Mouse (Mus musculus) ES-E14 (cell line): ENCODE measurements at regions not wholly inside any gene's neighbourhood (a gene's known extent, or its start where the extent isn't known, plus 50 kb on each side); places are given as distances from the start of the nearest gene placed in this dataset.

Source experiments
- CHD2 ChIP-seq: IDR thresholded peaks from 2 replicates; pipeline ENCODE4 v1.6.1; 2014; ENCODE audit warnings: mild to moderate bottlenecking, low read depth, low read length, inconsistent platforms
- HCFC1 ChIP-seq: IDR thresholded peaks from 2 replicates; pipeline ENCODE4 v1.6.1; 2012; ENCODE audit warnings: low read length, inconsistent platforms, borderline replicate concordance; ENCODE audit not compliant: insufficient read depth
- MAFK ChIP-seq: IDR thresholded peaks from 2 replicates; pipeline ENCODE4 v1.6.1; 2014; ENCODE audit warnings: mild to moderate bottlenecking, low read depth, low read length, inconsistent platforms; ENCODE audit not compliant: insufficient read depth
- ZC3H11A ChIP-seq: IDR thresholded peaks from 2 replicates; pipeline ENCODE4 v1.6.1; 2012; ENCODE audit warnings: low read depth, mild to moderate bottlenecking, inconsistent platforms, low read length, borderline replicate concordance
- ZNF384 ChIP-seq: IDR thresholded peaks from 2 replicates; pipeline ENCODE4 v1.6.1; 2012; ENCODE audit warnings: low read depth, low read length, inconsistent platforms

DNA sequence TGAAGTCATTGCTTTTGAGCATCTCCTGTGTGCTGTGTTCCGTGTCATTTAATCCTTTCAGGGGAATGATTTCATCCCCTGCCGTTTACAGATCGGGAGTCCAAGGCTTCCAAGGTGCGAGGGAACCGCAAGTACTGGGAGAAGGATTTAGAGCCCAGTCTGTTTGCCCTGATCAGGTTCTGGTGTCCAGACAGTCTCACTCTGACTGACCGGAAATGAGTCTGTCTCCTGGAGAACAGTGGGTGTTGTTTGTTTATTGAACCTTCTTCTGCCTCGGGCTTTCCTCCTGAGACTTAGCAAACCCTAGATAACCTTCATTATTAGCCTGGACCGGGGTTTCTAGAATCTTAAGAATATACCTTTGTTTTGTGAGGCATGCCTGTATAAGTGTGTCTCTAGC, 58.2 kb upstream of the Htatip2 start:
- TF ChIP-seq ZC3H11A = no peak
- TF ChIP-seq MAFK = no peak
- TF ChIP-seq HCFC1 = no peak
- TF ChIP-seq ZNF384 = no peak
- no peak for TF ChIP-seq CHD2
